Mouse (Mus musculus) retina, postnatal 1 day (tissue): ENCODE results near the gene Pgam2.
A peak's percentile ranks its signal among the peaks of the same experiment; 100 is the strongest.
"Not testable (repeated sequence)": the region's sequence is repeated elsewhere in the genome, so short reads cannot be mapped to it uniquely, and the experiment has no call there.

Experiments
- DNase-seq: peaks from one replicate; pipeline ENCODE4 v3.0.0-alpha.2; 2012

The Pgam2 gene

GRCm38 (mm10) chr11:5803551-5803981, at the start of gene Pgam2:
Gene Pgam2 (minus strand): TSS chr11:5803733.
- no peak for DNase-seq

- no peak for DNase-seq
Observed at GRCm38 (mm10) chr11:5852314-5852713, 48.8 kb upstream of the Pgam2 start.

GRCm38 (mm10) chr11:5851021-5851736, 47.6 kb upstream of the Pgam2 start:
- DNase-seq: no peak

GRCm38 (mm10) chr11:5850452-5850851, 46.9 kb upstream of the Pgam2 start:
- DNase-seq: no peak

GRCm38 (mm10) chr11:5849316-5849715, 45.8 kb upstream of the Pgam2 start:
- peak; percentile 23 for DNase-seq

GRCm38 (mm10) chr11:5848741-5849140, 45.2 kb upstream of the Pgam2 start:
- DNase-seq: peak; percentile 22

- DNase-seq: no peak
Observed at GRCm38 (mm10) chr11:5846639-5847345, 43.3 kb upstream of the Pgam2 start.

- DNase-seq: no peak
Observed at GRCm38 (mm10) chr11:5843131-5843530, 39.6 kb upstream of the Pgam2 start.

GRCm38 (mm10) chr11:5841751-5842150, 38.2 kb upstream of the Pgam2 start:
- DNase-seq: no peak

- DNase-seq: no peak
Observed at GRCm38 (mm10) chr11:5840346-5840745, 36.8 kb upstream of the Pgam2 start.

- DNase-seq: peak; percentile 97
Observed at GRCm38 (mm10) chr11:5837251-5838246, 34.0 kb upstream of the Pgam2 start, which contains the start of gene Polm. Gene Polm (minus strand): TSS chr11:5838016.

GRCm38 (mm10) chr11:5836126-5836525, 32.6 kb upstream of the Pgam2 start:
- peak; percentile 43 for DNase-seq

GRCm38 (mm10) chr11:5835057-5835456, 31.5 kb upstream of the Pgam2 start:
- DNase-seq: no peak

- no peak for DNase-seq
Observed at GRCm38 (mm10) chr11:5834506-5834905, 31.0 kb upstream of the Pgam2 start.

- DNase-seq: no peak
Observed at GRCm38 (mm10) chr11:5829327-5829726, 25.8 kb upstream of the Pgam2 start.

GRCm38 (mm10) chr11:5828509-5829191, 25.1 kb upstream of the Pgam2 start:
- DNase-seq: no peak

GRCm38 (mm10) chr11:5827931-5828330, 24.4 kb upstream of the Pgam2 start:
- DNase-seq: no peak

GRCm38 (mm10) chr11:5825432-5825831, 21.9 kb upstream of the Pgam2 start:
- no peak for DNase-seq

- DNase-seq: no peak
Observed at GRCm38 (mm10) chr11:5819223-5819622, 15.7 kb upstream of the Pgam2 start.

GRCm38 (mm10) chr11:5813381-5813780, 9.8 kb upstream of the Pgam2 start:
- DNase-seq: no peak

GRCm38 (mm10) chr11:5809487-5809886, 6.0 kb upstream of the Pgam2 start:
- DNase-seq: not testable (repeated sequence)

- DNase-seq: no peak
Observed at GRCm38 (mm10) chr11:5807956-5808355, 4.4 kb upstream of the Pgam2 start.
